Mouse (Mus musculus) small intestine, adult 10 weeks (tissue): ENCODE results near the gene BC048507. TPM values are rescaled to one million over a fixed set of nuclear protein-coding genes. Genes with fewer than 3 reads are reported as not detected.

Experiments used
- polyA plus RNA-seq: library from polyadenylated mRNA; stranded (reverse); fragments of 350-450 nt; fragmentation: Illumina TruSeq; extraction: RNeasy Lipid Tissue Mini Kit (QIAGEN cat#74804); gene quantifications from one replicate; pipeline ENCODE4 v1.2.3, GENCODE M21; 2014; ENCODE audit warnings: low replicate concordance

Gene BC048507
- not detected for polyA plus RNA-seq

GRCm38 (mm10) chr13:67863026-67863425 lies at the start of gene BC048507:
Gene BC048507, plus strand, starts transcription at chr13:67863326.

DNA sequence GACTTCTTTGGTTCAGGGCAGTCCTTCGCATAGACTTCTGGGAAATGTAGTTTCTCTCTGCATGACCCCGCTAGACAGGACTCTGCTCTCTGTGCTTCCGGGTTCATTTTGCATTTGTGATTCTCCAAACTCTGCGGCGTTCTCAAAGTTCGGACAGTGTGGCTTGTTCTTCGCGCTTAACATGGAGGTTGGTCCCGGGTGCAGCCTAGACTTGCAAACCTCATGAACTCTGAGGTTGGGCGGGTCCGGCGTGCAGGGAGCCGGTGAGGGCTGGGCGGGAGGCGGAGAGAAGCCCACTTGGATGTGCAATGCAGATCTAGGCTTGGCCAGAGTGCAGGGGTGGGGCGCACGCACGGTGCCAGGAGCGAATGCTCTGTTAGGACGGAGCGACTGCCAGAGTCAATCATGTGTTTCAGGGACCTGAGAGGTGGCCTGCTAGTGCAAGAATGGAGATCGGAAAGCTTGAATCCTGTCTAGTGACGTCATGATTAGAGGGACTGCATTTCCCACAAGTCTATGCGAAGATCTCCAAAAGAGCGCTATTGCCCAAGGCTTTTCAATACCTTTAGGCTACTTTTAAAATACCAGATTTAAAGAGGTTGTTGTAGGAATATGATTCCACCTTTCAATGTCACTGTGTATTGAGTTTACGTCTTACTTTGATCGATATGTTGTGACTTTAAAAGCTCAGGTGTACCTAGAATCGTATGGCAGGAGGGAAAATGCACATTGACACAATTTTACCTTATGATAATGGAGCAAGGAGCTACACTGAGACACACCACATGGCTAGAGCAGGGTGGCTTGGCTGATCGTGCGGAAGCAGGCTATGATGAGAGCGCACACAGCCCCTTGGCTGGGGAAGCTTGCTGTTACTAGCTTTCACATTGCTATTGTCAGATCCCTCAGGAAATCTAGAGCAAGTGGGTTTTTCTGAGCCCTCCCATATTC lies 49.1 kb upstream of the BC048507 start, which contains the start of gene Zfp273:
Gene Zfp273 (plus strand): TSS at position 31 of the 951 bp plus-strand sequence.

GRCm38 (mm10) chr13:67830911-67831336 lies 32.2 kb upstream of the BC048507 start, which contains the start of gene Gm10037:
Gene Gm10037, plus strand, starts transcription at chr13:67831106.

Other genes with a start within 250 kb of the BC048507 start
- gene Gm49345, start 225.6 kb upstream of the BC048507 start, polyA plus RNA-seq: not detected
- 31.2 TPM for gene Zfp729a, start 225.5 kb upstream of the BC048507 start, polyA plus RNA-seq
- 14.0 TPM for gene Zfp738, start 176.3 kb upstream of the BC048507 start, polyA plus RNA-seq
- gene Zfp65, start 134.2 kb upstream of the BC048507 start, polyA plus RNA-seq: 33.8 TPM
- gene Zfp85, start 108.1 kb upstream of the BC048507 start, polyA plus RNA-seq: 27.4 TPM
- 5.1 TPM for gene Zfp493, start 83.6 kb upstream of the BC048507 start, polyA plus RNA-seq
- 33.1 TPM for gene Zfp273, start 49.6 kb upstream of the BC048507 start, polyA plus RNA-seq
- not detected for gene Gm10037, start 32.2 kb upstream of the BC048507 start, polyA plus RNA-seq